Mouse (Mus musculus): Measurements from ENCODE around the gene Ttc41.
"Not testable (repeated sequence)": the region's sequence is repeated elsewhere in the genome, so short reads cannot be mapped to it uniquely, and the experiment has no call there.

The Ttc41 gene

GRCm38 (mm10) chr10:86705318-86705921 is at the start of gene Ttc41, which contains the start of gene Hsp90b1:
Ttc41 (plus strand) TSS chr10:86705811.
Hsp90b1 (minus strand) TSS chr10:86705509.
- peak; percentile 91 for DNase-seq (ENCODE audit: low spot score)

GRCm38 (mm10) chr10:86670550-86670949 is 35.1 kb upstream of the Ttc41 start:
- not testable (repeated sequence) for DNase-seq (ENCODE audit: low spot score)

- DNase-seq (ENCODE audit: low spot score) = not testable (repeated sequence)
These were observed 20.8 kb upstream of the Ttc41 start for GRCm38 (mm10) chr10:86684797-86685178.

DNA sequence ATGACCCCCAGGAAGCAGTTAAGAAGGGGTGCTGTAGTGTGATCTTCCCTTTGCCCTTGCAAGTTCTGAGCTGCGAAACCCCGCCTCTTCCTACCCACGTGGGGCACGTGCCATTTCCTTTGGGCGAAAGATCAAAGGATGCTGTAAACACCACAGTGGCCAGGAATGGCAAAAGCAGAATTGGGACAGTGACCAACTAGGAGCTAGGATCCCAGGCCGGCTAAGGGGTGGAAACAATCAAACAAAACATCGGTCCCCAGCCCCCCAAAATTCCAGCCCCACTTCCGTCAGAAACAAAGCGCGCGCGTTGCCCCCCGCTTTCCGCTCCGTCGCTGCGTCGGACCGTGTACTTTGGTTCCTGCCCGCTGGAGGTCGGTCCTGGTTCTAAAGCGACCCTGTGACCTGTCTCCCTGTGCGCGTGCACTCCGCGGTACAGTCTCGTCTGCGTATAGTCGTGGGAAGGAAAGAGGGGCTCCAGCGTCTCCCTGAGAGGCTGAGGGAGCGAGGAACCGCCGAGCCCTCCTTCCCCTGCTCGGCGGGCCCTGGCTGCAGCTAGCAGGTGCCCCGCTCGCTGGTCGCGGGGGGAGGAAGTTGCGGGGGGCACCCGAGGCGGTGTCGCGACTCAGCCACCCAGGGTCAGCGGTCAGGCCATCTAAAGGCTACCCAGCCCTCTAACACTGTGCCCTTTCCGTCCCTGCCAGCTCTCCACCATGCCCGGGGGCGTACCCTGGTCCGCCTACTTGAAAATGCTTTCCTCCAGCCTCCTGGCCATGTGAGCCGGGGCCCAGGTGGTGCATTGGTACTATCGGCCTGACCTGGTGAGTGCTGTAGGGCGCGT is 20.2 kb upstream of the Ttc41 start:
- DNase-seq (ENCODE audit: low spot score) = peak; percentile 74

GRCm38 (mm10) chr10:86686017-86686360 is 19.6 kb upstream of the Ttc41 start:
- not testable (repeated sequence) for DNase-seq (ENCODE audit: low spot score)

DNA sequence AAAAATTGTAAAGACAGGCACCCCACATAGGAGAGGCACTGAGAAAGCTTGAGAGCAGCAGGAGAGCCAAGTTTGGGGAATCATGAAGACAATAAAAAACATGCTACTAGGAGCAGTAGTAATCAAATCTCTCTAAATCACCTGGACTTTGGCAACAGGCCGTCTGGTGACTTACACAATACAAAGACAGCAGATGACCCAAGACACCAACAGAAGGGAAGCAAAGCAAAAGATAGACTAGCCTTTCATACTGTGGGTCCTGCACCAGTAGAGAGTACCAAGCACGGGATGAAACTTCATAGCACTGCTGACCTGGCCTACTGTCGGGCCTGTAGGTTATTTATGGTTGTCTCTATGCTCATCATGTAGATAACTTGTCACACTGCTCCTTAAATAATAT is 5.4 kb upstream of the Ttc41 start:
- DNase-seq (ENCODE audit: low spot score) = no peak

GRCm38 (mm10) chr10:86700973-86701372 is 4.6 kb upstream of the Ttc41 start:
- no peak for DNase-seq (ENCODE audit: low spot score)

- DNase-seq (ENCODE audit: low spot score) = no peak
These were observed 3.2 kb upstream of the Ttc41 start for GRCm38 (mm10) chr10:86702312-86702920.

GRCm38 (mm10) chr10:86703375-86703774 is 2.2 kb upstream of the Ttc41 start:
- no peak for DNase-seq (ENCODE audit: low spot score)

- DNase-seq (ENCODE audit: low spot score) = no peak
These were observed 1.5 kb upstream of the Ttc41 start for GRCm38 (mm10) chr10:86704141-86704540.

GRCm38 (mm10) chr10:86704589-86705191 is 921 bp upstream of the Ttc41 start:
- peak; percentile 21 for DNase-seq (ENCODE audit: low spot score)

DNA sequence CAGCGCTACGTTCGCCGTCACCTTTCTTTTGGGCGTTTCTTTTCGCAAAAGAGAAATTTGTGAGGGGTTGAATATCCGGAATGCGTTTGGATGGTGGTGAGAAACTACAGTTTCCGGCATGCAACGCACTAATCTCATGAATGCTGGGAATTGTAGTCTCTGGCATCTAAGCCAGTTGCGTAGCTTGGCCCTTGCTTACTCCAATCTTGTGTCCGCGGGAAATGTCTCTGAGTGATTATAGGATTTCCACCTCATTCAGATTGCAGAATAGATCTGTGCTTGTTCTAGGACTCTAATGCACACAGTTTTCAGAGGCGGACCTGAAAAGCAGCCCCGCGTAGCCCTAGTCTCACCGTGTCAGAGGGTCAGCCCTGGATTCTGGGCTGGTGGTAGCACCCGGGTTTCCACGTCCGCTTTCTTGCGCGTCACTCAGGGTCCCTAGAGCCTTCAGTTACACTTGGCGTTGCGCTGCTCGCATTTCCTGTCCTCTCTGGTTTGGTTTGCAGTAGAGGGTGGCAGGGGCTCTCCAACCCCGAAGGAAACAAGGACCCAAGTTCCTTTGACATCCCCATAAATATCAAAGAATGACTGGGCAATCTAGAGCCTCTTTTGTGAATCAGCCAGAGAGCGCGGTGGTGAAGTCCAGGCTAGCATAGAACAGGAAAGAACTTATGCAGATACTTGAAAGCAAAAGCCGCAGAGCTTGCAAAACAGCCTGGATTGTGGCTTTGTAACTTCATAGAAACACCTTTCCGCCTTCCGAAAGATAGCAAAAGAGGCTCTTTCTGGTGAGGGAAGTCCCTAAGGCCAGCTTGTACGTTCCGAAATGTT is 526 bp downstream of the Ttc41 start:
- peak; percentile 57 for DNase-seq (ENCODE audit: low spot score)

- no peak for DNase-seq (ENCODE audit: low spot score)
These were observed 1.5 kb downstream of the Ttc41 start for GRCm38 (mm10) chr10:86707134-86707533.

- no peak for DNase-seq (ENCODE audit: low spot score)
These were observed 6.5 kb downstream of the Ttc41 start for GRCm38 (mm10) chr10:86712156-86712555.

DNA sequence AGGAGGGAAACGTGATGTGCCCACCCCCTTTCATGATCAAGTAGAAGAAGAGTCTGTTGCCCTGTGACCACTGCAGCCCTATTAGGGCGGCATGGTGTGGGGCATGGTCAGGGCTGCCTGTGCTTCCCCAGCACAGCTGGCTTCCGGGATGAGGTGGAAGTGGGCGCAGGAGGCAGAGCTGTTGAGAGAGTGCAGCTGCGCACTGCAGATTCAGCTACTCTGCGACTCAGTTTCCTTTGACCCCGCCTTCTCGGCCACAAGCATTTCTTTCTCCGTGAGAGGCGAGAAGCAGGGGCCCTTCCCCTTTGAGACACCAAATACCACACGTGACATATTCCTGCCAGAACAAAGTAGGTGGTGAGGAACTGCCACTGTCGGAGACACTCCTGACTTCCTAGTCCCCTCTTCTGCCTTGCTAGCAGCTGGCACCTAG is 22.0 kb downstream of the Ttc41 start:
- DNase-seq (ENCODE audit: low spot score) = peak; percentile 21

DNA sequence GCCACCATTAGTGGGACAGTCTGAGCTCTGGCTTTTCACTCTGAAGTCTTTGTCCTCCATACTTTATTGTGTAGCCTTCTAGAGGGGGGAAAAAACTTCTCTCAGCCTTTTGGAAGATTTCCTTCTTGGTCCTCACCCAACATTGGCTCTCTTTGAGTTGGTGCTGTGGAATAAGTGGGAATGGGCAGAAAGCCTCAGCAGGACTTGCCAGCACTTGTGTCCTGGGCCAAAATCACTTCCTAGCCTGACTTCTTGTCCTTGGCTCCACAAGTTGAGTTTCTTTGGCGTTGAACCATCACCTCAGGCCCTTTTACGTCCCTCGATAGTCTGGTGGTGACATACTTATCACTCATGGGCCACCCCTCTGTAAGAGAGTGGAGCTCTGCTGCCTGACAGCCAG is 22.6 kb downstream of the Ttc41 start:
- no peak for DNase-seq (ENCODE audit: low spot score)

GRCm38 (mm10) chr10:86730823-86731499 is 25.4 kb downstream of the Ttc41 start:
- DNase-seq (ENCODE audit: low spot score) = peak; percentile 87

- DNase-seq (ENCODE audit: low spot score) = no peak
These were observed 25.9 kb downstream of the Ttc41 start for GRCm38 (mm10) chr10:86731500-86731863.

- DNase-seq (ENCODE audit: low spot score) = no peak
These were observed 29.4 kb downstream of the Ttc41 start for GRCm38 (mm10) chr10:86735036-86735435.

DNA sequence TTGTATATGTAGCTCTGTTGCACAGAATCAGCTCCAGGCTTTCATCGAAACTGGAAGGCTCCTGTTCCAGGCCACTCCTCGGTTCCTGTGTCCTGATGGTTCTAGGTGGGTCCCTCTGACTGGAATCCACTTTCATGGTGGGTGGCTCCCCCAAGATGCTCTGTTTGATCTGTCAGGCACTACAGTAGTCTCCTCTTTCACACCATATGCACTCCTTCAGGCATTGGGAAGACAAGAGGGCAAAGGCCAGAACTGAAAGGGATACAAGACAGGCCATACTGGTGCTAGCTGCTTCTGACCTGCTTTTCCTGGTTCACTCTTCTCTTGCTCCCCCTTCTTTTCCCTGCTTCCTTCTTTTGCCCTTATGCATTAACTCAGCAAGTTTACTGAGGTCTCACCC is 37.3 kb downstream of the Ttc41 start:
- DNase-seq (ENCODE audit: low spot score) = no peak

GRCm38 (mm10) chr10:86744306-86744705 is 38.7 kb downstream of the Ttc41 start:
- DNase-seq (ENCODE audit: low spot score) = no peak

Measured in urinary bladder, postnatal 25 days (tissue).